Mouse (Mus musculus) spleen, postnatal 14 days (tissue): ENCODE data around the gene Nos3.

Experiments
- DNase-seq, 2 experiments: peaks; one replicate each; pipeline ENCODE4 v3.0.0; 2021 to 2022; ENCODE audit warnings: low spot score in 2 of 2

Gene Nos3

DNA sequence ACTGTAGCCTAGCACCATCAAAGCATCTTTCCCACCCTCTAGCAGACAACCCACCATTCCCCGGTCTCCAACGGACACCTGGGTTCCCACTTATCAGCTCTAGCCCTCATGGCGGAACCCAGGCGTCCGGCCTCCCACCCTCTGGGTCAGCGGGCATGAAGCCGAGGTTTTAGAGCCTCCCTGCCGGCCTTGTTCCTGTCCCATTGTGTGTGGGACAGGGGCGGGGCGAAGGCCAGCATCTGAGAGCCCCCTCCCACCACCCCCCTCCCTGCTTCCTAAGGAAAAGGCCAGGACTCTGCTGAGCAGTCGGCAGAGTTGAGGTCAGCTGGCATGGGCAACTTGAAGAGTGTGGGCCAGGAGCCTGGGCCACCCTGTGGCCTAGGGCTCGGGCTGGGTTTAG is at the start of gene Nos3:
Nos3 (plus strand) TSS at position 303 of the 400 bp plus-strand sequence.
- DNase-seq, result no peak

DNA sequence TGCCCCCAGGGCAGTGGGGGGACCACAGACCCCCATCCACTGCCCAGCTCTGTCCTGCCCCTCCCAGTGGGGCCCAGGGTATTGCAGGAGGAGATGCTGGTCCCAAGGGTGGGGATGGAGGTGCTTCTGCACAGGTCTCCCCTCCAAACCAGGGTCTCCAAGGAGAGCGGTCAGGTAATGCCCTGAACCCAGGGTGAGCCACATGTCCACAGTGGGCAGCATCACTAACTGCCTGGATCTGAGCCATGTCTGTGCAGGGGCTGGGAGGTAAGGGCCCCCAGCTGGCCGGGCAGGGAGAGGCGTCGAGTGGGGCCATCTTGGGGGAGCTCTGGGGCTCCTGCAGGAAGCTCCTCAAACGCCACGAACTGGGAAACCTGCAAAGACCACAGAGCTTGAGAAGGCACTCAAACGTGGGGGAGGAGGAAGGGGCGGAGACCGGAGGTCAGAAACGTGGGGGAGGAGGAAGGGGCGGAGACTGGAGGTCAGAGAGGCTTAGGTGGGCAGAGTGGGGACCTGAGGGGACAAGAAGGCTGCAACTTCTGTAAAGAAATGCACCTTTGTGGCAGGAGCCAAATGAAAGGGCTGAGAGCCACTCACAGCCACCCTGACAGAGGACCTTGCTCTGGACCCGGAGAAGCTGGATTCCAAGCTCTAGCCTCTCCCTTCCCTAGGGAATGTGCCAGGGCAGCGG is 44.7 kb upstream of the Nos3 start:
- DNase-seq, result no peak

DNA sequence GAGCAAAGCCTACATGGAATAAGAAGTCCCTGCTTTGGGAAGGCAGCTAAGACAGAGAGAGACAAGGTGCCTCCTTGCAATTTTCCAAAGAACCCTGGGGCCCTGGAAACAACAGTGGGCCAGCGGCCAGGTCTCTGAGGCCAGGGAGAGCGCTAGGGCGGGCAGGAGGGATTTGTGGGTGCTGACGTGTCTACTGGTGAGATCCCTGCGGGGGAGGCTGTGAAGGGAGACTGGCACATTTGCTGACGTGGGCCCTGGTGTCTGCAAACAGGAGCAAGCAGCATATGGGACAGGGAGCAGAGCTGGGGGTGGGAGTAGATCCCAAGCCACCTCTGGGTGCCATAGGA is 44.2 kb upstream of the Nos3 start:
- DNase-seq, result no peak

DNA sequence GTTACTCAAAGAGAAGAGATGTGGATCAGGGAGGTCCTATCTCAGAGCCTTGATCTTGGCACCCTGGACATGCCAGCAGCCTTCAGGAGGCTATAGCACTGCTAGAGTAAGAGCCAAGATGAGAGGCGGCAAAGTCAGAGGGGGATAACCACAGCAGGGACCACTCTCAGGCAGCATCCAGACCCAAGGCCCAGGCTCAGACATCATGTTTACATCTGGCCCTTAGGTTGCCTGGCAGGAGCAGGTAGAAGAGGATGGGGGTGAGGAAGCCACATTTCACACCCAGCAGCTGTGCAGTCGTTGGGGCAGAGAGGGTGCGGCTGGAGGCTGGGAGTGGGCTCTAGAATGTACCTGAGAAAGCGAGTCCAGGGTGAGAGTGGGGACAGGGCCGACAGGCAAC is 43.7 kb upstream of the Nos3 start:
- DNase-seq, result no peak

DNA sequence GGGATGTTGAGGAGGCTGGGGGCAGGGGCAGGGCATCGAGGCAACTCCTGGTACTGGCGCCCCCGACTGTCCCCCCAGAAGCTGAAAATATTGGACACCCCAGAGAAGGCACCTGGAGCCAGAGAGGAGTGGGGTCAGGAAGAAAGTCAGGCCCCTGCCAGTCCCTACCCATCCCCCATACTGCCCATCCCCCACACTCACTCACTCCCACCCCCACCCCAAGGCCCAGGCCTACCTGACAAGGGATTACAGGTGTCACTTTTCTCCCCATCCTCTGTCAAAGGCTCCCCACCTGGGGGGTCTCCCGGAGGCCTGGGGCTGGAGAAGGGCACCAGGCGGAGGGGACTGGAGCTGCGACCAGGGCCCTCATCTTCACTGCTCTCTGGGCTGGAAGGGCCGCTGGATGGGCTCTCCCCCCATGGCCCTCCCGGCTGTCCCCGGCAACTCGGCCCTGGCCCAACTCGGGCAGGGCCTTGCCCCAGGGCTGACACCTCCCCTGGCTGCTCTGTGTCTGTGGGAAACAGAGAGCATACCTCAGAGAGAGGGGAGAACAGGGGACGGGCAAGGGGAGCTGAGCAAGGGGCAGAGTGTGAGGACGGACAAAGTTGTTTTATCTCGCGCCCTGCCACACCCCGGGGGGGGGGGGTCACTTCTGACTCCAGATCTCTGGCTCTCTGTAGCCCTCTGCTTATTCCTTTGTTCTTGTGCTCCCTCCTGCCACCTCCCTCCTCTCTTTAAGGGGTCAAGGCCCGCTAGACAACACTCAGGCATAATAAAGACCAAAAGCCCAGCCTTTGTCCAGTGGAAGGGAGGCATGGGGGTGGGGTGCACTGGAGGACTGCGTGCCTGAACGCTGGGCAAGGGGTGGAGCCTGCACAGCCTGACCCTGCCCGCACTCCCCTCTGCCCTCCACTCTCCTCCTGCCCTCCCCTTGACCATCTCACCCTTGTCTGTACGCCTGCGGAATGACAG is 42.6 kb upstream of the Nos3 start:
- no peak for DNase-seq

DNA sequence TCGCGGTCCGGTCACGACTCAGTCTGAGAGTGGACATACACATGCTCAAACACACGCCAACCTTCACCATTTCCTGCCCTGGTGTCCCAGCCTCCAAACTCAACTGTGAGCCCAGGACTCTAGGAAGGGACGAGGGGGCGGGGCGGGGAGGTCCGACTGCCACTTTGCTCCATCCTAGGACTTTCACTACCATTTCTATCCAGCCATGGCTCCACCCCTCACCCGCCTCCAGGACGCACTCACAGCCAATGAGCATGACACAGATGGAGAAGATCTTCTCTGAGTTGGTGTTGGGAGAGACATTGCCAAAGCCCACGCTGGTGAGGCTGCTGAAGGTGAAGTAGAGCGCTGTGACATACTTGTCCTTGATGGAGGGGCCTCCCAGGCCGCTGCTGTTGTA is 39.4 kb upstream of the Nos3 start:
- DNase-seq, result no peak

DNA sequence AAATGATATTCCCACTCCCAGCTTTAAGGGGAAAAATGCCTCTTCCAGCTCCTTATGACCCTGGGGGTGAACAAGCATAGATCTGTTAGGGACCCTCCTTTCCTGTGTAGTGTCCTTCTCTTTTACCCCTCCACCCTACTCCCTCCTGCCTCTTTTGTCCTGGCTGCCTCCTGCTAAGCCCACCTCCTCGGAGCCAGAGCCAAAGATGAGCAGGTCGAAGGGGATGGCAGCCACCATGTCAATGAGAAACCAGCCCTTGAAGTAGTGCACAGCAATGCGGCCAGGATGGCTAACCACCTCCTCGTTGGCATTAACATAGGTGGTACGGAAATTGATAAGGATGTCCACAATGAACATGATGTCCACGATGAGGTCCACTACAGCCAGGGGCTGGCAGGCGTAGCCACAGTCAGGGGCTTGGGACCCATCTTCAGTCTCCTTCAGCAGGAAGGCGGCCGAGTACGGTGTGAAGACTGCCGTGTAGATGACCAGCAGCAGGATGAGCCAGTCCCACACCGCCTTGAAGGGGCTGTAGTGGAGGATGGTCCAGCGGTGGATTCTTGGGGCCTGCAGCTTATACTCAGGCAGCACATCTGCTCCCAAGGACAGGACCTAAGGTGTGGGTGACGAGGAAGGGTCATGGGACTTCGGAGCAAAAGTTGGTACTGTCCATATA is 38.3 kb upstream of the Nos3 start:
- DNase-seq, result no peak

DNA sequence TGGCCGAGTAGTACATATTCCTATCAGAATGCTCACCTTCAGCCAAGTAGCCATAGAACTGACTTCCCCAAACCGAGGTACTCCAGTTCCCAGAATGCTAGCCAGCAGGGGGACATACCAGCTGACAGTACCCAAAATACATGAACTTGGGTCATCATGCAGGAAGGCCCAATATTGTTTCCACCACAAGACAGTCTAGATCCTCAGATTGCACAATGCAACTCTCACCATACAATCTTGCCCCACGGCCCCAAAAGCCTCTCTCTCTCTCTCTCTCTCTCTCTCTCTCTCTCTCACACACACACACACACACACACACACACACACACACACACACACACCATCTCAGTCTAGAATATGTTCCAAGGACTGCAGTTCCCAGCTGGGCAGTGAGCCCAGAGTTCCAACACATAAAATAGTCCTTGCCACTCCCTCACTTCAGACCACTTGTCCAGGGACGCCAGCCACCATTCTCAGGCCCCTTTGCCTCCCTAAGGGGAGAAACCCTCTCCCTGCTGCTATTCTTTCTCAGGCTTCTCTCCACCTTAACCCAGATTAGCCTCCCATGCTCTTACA is 37.7 kb upstream of the Nos3 start:
- DNase-seq, result no peak

DNA sequence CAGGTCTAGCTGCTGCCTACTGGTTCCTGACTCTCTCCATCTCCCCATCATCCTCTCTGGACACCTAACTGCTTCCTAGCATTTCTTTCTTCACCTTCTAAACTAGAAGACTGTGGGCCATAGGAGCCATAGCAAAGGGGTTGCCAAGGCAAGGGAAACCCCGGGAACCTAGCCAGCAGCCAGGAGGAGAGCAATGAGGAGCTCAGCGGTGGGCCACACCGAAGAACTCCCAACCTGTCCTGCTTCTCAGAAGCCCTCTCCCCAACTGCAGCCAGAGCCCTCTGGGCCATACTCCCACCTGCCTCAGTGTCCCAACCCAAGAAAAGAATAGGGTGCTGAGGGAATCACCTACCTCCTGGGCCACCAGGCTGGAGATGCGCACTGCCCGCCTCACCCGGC is 35.8 kb upstream of the Nos3 start:
- no peak for DNase-seq

DNA sequence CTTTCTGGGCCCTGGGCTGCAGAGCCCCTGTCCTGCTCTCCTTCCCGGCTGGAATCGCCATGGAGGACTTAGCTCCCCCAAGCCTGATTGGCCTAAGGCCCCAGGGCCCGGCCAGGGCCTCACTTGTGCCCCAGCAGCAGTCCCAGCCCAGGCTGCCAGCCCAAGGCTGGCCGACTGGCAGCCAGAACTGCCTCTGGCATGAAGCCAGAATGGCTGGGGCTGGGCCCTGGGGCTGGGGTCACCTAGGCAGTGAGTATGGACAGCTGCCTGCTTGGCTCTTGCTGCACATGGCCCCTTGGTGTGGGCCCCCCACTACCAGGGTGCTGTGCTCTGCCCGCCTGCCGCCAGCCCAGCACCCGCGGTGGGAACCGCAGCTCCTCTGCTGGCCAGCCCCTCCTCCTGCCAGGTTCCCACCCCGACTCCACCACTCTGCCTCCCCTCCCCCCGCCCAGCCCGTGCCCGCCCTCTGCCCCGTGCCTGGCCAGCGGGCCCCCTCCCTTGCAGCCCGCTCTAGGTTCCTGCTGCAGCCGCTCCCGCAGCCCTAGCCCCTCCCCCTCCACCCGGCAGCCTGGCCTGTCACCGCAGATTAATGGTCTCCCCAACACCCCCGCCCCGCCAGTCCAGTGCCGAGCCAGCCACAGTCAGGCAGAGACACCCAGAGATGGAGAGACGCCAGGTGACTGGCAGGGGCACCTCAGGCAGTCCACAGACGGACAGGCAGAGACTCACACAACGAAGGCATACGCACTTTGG is 35.2 kb upstream of the Nos3 start:
- DNase-seq, result no peak

DNA sequence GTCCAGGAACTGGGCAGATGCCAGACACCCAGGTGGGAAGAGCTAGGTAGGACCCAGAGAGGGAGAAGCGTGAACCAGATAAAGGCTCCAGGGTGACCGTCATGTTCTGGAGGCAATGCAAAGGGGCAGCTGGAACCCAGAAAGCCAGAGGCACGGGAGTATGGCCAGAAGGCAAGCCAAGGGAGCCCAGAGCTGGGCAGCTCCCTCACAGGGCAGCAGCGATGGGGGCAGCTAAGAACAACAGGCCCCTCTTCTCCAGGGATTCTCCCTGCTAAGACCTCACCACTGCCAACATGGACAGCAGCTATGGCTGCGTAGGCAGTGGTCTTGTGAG is 34.7 kb upstream of the Nos3 start:
- no peak for DNase-seq

DNA sequence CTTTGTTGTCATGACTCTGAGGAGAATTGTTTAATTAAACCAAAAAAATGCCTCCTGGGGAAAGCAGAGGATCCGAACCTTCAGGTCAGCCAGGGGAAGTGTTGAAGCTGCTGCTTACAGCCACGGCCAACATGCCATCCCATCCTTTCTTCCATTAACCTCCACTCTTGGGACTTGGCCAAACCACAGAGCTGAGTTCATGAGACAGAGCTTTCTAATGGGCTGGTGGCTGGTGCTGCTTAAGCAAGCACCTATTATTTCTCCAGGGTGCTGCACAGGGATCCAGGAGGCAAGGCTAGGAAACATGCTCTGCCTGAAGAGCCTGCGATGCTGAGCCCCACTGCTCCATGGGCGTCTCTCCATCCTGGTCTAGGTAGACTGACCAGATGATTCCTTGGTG is 32.2 kb upstream of the Nos3 start:
- DNase-seq, result no peak

DNA sequence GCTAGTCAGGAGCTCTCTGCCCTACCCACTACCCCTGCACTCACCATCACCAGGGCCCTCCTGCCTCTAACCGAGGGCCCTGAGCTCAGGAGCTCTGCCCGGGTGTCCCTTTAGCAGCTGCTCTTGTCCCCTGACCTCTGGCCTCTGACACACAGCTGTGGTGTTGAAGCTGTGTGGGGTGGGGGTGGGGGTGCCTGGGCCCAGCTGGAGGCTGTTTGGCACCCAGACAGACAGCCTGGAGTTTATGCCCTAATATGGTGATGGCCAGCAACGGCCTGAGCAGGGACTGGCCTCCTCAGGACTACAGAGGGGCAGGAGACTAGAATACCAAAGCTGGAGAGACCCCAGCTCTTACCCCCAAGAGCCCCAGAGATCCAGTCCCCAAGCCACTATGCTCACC is 29.9 kb upstream of the Nos3 start:
- no peak for DNase-seq

DNA sequence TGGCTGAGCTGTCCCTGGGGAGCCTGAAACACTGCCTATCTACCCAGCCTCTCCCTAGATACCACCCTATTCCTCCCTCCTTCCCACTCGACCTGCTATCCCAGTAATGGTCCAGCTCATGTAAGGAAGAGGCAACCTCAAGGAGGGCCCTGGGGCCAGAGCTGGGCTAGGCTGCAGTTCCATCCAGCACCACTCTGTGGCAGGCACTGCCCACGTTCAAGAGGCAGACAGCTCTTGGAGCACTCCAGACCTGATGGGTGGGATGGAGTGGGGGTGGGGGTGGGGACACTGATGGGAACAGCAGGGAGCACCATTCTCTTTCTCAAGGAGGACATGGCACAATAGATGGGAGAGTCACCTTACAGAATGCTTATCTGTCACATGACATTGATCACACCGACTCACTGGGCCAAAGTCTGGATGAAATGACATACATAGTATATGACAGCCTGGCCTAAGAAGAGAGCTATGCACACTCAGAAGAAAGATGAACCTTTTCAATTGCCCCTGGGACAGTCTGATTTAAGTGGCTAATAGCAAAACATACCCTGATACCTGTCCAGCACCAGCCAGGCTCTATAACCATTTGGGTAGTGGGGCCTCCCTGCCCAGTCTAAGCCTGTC is 28.6 kb upstream of the Nos3 start:
- no peak for DNase-seq

DNA sequence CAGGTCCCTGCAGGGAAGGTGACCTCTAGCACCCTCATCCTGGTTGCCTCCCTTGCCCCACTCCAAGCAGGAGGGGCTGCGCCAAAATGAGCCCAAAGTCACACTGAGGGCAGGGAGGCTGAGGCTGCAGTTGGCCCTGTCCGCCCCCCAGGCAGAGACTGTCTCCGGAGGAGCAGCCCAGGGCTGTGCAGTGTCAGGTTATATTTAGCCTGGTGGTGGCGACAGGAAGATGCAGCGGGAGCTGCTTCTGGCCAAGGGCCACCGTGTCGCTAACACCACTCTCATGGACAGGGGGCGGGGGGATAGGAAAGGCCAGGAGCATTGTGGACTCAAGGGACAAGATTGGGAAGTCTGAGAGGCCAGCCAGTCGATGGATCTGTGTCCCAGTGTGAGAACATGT is 27.2 kb upstream of the Nos3 start:
- DNase-seq, result no peak

DNA sequence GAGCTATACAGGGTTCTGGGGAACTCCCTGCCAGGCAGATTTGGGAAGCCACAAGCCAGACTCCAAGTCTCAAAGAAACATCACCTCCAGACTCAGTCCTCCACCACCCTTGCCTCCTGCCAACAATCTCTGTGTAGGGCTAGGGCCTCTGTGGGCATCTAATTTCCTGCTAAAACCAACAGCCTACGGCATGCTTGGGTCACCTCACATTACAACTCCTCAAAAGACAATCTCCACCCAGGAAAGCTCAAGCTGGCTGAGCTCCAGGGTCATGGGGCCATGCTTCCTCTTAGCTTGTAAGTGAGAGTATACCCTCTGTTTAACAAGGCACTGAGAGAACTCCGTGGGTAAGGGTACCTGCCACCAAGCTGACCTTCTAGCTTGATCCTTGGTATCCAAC is 26.8 kb upstream of the Nos3 start:
- no peak for DNase-seq

DNA sequence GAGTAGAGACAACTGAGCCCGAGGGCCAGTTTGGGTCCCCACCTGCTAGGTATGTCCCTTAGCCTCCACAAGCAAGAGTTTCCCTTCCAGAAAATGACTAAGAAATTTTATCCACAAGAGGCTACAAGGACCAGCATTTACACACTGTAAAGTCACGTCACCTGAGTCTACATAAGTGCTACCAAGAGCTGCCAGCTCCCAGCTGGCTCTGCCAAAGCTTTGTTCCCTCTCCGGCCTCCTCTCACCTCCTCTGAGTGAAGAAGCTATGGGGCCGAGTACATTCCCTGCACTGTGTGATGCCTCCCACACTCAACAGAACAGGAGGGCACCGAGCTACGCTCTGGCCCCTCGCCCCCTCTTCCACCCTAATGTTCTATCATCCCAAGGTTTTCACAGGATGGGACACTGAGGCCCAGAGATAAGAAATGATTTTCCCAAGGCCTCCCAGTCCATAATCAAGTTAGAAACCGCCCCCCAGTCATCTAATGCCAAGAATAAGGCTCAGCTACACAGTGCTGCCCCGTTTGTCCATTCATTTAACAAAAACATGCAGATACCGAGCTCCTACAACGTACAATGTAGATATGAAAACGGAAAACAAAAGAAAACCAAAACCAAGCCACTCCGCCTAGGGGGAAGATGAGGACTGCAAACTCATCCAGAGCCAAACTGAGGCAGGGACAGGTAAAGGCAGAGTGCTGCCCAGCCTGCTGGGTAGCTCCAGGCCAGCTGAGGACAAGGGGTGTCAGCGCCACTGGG is 22.2 kb upstream of the Nos3 start:
- no peak for DNase-seq

DNA sequence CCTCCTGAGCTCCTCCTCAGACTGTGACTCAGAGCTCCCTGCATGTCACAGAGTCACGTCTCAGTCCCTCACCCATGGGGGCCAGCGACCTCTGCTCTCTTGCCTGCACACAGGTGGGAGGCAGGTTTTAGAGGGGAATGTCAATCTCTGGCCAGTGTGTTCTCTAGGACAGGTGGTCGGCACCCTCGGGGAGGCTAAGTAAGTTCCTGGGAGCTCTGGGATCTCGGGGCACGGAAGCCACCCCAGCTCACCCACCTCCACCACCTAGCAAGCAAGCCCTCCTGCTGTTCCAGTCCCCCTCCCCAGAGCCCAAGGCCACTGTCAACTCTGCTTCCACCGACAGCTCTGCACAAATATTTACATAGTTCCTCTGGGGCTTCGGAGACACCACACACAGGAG is 21.6 kb upstream of the Nos3 start:
- DNase-seq, result no peak

DNA sequence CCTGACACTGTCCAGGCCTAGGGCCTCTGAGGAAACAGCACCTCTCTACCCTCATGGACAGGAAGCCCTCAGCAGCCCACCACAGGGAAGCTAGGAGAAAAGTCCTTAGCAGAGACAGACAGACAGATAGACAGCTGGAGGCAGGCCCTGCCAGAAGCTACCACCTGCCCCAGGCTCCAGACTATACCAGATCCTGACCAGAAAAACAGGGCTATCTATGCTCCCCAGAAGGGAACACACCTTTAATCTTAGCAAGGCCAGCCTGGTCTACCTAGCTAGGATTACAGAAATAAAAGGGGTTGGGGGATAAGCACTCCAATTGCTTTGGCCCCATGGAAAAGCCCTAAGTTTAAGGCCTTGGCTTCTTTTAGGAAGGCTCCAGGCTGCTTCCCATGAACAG is 21.2 kb upstream of the Nos3 start:
- no peak for DNase-seq

DNA sequence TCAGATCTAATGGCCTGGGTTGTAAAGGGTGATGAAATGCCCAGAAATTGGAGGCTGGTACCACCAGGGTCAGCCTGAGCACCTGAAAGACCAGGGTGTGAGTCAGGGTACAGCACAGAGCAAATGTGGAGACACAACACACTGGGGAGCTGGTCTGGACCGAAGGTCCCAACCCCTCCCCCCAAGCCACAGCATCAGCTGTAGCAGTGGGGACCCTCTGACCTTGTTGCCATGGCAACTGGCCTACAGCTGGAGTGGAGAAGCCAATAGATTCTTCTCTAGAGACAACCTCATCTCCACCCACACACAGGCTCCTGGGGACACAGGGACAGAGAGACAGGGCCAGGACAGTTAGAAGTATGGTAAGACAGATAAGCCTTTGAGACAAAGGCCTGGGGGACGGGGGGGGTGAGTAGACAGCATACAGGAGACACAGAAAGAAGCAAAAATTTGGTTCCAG is 20.6 kb upstream of the Nos3 start:
- no peak for DNase-seq
